Mouse (Mus musculus) olfactory bulb, adult 2 months (tissue): ENCODE data around the gene Ptpn12.

Source experiments
- CTCF ChIP-seq: fragments of 200-500 bp; IDR thresholded peaks from 2 replicates; pipeline ENCODE4 v1.5.1; 2012; ENCODE audit warnings: low read depth, mild to moderate bottlenecking, low read length, moderate library complexity; ENCODE audit not compliant: insufficient read depth
- POLR2A ChIP-seq: fragments of 200-500 bp; IDR thresholded peaks from 2 replicates; pipeline ENCODE4 v1.6.1; 2012; ENCODE audit warnings: mild to moderate bottlenecking, low read depth, low read length, moderate library complexity; ENCODE audit not compliant: insufficient read depth

- no peak for TF ChIP-seq CTCF
- no peak for TF ChIP-seq POLR2A
Observed at GRCm38 (mm10) chr5:20968963-20969362, 86.7 kb downstream of the Ptpn12 start.
